In the genomic region with DNA sequence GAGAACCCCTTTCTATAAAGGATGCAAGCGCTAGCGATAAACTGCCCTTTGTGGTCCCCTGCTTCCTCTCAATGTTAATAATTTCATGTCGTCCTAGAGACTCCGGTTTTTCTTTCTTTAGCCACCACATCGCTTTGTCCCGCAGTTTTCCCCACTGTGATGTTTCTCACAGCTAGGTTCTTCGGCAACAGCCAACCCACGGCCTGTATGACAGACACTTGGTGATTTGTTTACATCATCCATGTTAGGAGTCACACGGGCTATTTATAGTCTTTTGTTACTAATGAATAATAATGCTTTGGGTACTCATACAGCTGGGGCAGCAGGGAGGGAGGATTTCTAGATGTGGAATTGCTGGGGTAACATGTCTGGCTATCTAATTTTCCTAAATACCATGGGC, we compare ENCODE assay signal across 14 mouse cellular contexts. TPM values are rescaled to one million over a fixed set of nuclear protein-coding genes. Genes with fewer than 3 reads are reported as not detected.
DNase-seq lines count a peak whose midpoint lies in the region; ATAC-seq lines count a peak whose summit lies in the region.
"Had no signal": no experiment of that assay in that cellular context is flagged by ENCODE, and none has a peak within 500 bp of the region (broad histone marks: within the 10 kb centered on the region; RNA-seq: fewer than 3 reads in every experiment).

No protein-coding gene starts in this region.

- peaks cover 75% of the 10 kb centered on the region for H3K27me3 ChIP-seq in hindbrain, embryonic 10.5 days (ENCODE audit: insufficient read depth, poor library complexity, severe bottlenecking)
- H3K27me3 ChIP-seq in hindbrain, embryonic 11.5 days (ENCODE audit: control insufficient read depth, insufficient read depth, low read length) = peaks cover 4% of the 10 kb centered on the region
- H3K27me3 ChIP-seq in forebrain, embryonic 13.5 days = peaks cover 18% of the 10 kb centered on the region
- H3K27me3 ChIP-seq in hindbrain, embryonic 13.5 days = 0 out of 2 replicates have a peak, but pooled peaks cover 8% of the 10 kb centered on the region
- no peaks in the 10 kb centered on the region for H3K27me3 ChIP-seq in midbrain, embryonic 16.5 days (ENCODE audit: control insufficient read depth, insufficient read depth, low read depth, low read length)

- H3K36me3 ChIP-seq in hindbrain, embryonic 10.5 days = no peaks in the 10 kb centered on the region
- H3K36me3 ChIP-seq in hindbrain, embryonic 11.5 days (ENCODE audit: control insufficient read depth, insufficient read depth, low read length) = no peaks in the 10 kb centered on the region
- no peaks in the 10 kb centered on the region for H3K36me3 ChIP-seq in forebrain, embryonic 13.5 days (ENCODE audit: poor library complexity, severe bottlenecking)
- no peaks in the 10 kb centered on the region for H3K36me3 ChIP-seq in hindbrain, embryonic 13.5 days
- no peaks in the 10 kb centered on the region for H3K36me3 ChIP-seq in midbrain, embryonic 16.5 days (ENCODE audit: control insufficient read depth, insufficient read depth, low read length)
- H3K36me3 ChIP-seq: heart, embryonic 10.5 days; kidney, embryonic 15.5 days had no signal

- no peak overlapping the region for H3K9ac ChIP-seq in hindbrain, embryonic 11.5 days (ENCODE audit: low read depth, low read length)
- H3K9ac ChIP-seq in forebrain, embryonic 13.5 days = no peak overlapping the region
- peak overlapping the region; percentile 67; the same call in 1 of the 2 replicates for H3K9ac ChIP-seq in hindbrain, embryonic 13.5 days
- H3K9ac ChIP-seq in midbrain, embryonic 16.5 days (ENCODE audit: low read depth, low read length) = no peak overlapping the region
- H3K9ac ChIP-seq: liver, postnatal 0 days had no signal

- H3K27ac ChIP-seq in hindbrain, embryonic 10.5 days = peak overlapping the region; percentile 85
- H3K27ac ChIP-seq in hindbrain, embryonic 11.5 days (ENCODE audit: low read depth, low read length) = no peak overlapping the region
- peak overlapping the region; percentile 94 for H3K27ac ChIP-seq in forebrain, embryonic 13.5 days
- H3K27ac ChIP-seq in hindbrain, embryonic 13.5 days = peak overlapping the region; percentile 98
- H3K27ac ChIP-seq in midbrain, embryonic 16.5 days (ENCODE audit: low read length) = peak overlapping the region; percentile 98
- H3K27ac ChIP-seq: kidney, embryonic 15.5 days; macrophage had no signal

- WGBS in hindbrain, embryonic 10.5 days = 66% methylated on average over 9 of the region's 9 CpGs
- WGBS in hindbrain, embryonic 11.5 days = 56% methylated on average over 9 of the region's 9 CpGs
- WGBS in forebrain, embryonic 13.5 days = 46% methylated on average over 9 of the region's 9 CpGs
- 40% methylated on average over 9 of the region's 9 CpGs for WGBS in hindbrain, embryonic 13.5 days
- 45% methylated on average over 9 of the region's 9 CpGs for WGBS in midbrain, embryonic 16.5 days

- H3K4me1 ChIP-seq in hindbrain, embryonic 10.5 days (replicated peaks) = peaks cover 68% of the 10 kb centered on the region
- peaks cover 3% of the 10 kb centered on the region for H3K4me1 ChIP-seq in hindbrain, embryonic 11.5 days (replicated peaks; ENCODE audit: control insufficient read depth, insufficient read depth, low read length)
- H3K4me1 ChIP-seq in forebrain, embryonic 13.5 days = peaks cover 47% of the 10 kb centered on the region
- peaks cover 48% of the 10 kb centered on the region for H3K4me1 ChIP-seq in hindbrain, embryonic 13.5 days (replicated peaks)
- peaks cover 48% of the 10 kb centered on the region for H3K4me1 ChIP-seq in midbrain, embryonic 16.5 days (ENCODE audit: control insufficient read depth, insufficient read depth, low read length)

- H3K4me2 ChIP-seq in hindbrain, embryonic 11.5 days (replicated peaks; ENCODE audit: low read depth, low read length) = no peak overlapping the region
- H3K4me2 ChIP-seq in forebrain, embryonic 13.5 days = no peak overlapping the region; the same call in 1 of the 2 replicates
- H3K4me2 ChIP-seq in hindbrain, embryonic 13.5 days = peak overlapping the region; percentile 32; the same call in 1 of the 2 replicates
- no peak overlapping the region for H3K4me2 ChIP-seq in midbrain, embryonic 16.5 days (ENCODE audit: low read length)

- no peak for DNase-seq in hindbrain, embryonic 10.5 days (ENCODE audit: low spot score)
- no peak for DNase-seq in hindbrain, embryonic 11.5 days (ENCODE audit: low spot score)
- DNase-seq in spleen, postnatal 14 days (ENCODE audit: low spot score in 2 of 2) = no peak
- no peak for DNase-seq in natural killer cell, adult 2 months (ENCODE audit: low spot score in 2 of 2)
- DNase-seq: adrenal gland, adult 2 months; gastrocnemius, postnatal 10 days; liver, postnatal 0 days had no signal

- no peak for ATAC-seq in hindbrain, embryonic 11.5 days (ENCODE audit: low FRiP score)
- ATAC-seq in forebrain, embryonic 13.5 days = no peak
- ATAC-seq in hindbrain, embryonic 13.5 days (ENCODE audit: low FRiP score) = no peak
- ATAC-seq in midbrain, embryonic 16.5 days = no peak
- no peak for ATAC-seq in activated CD4-positive, CD25-positive, alpha-beta regulatory T cell, adult 4 months
- ATAC-seq: liver, postnatal 0 days had no signal

- H3K9me3 ChIP-seq in hindbrain, embryonic 10.5 days = no peaks in the 10 kb centered on the region
- H3K9me3 ChIP-seq in hindbrain, embryonic 11.5 days (ENCODE audit: control insufficient read depth, low read length) = no peaks in the 10 kb centered on the region
- H3K9me3 ChIP-seq in forebrain, embryonic 13.5 days (replicated peaks) = no peaks in the 10 kb centered on the region
- no peaks in the 10 kb centered on the region for H3K9me3 ChIP-seq in hindbrain, embryonic 13.5 days
- H3K9me3 ChIP-seq in midbrain, embryonic 16.5 days (replicated peaks; ENCODE audit: control insufficient read depth, low read length, poor library complexity, severe bottlenecking) = no peaks in the 10 kb centered on the region
- H3K9me3 ChIP-seq: heart, embryonic 10.5 days; kidney, embryonic 15.5 days had no signal

- no peak overlapping the region for H3K4me3 ChIP-seq in hindbrain, embryonic 10.5 days
- no peak overlapping the region for H3K4me3 ChIP-seq in hindbrain, embryonic 11.5 days (ENCODE audit: low read depth, low read length)
- H3K4me3 ChIP-seq in forebrain, embryonic 13.5 days = no peak overlapping the region
- H3K4me3 ChIP-seq in hindbrain, embryonic 13.5 days = no peak overlapping the region
- no peak overlapping the region for H3K4me3 ChIP-seq in midbrain, embryonic 16.5 days (ENCODE audit: low read depth, low read length)
- H3K4me3 ChIP-seq: kidney, embryonic 15.5 days had no signal

RNA-seq across cellular contexts. Expression of a gene that starts 16.6 kb away (rescaled TPM):
- polyA plus RNA-seq in hindbrain, embryonic 10.5 days (2016; fragmentation: Nextera tagmentation; extraction: Ambion mirVana) = 2,849 and 3,914 TPM in 2 replicates
- 4,486 and 4,492 TPM in 2 replicates for polyA plus RNA-seq in hindbrain, embryonic 11.5 days (2014; fragmentation: Nextera tagmentation; extraction: Ambion mirVana)
- 6,579 and 6,954 TPM in 2 replicates for polyA plus RNA-seq in forebrain, embryonic 13.5 days (2015; fragmentation: Nextera tagmentation; extraction: Ambion mirVana)
- 6,917 and 6,921 TPM in 2 replicates for polyA plus RNA-seq in hindbrain, embryonic 13.5 days (2015; fragmentation: Nextera tagmentation; extraction: Ambion mirVana)
- polyA plus RNA-seq in midbrain, embryonic 16.5 days (2015; fragmentation: Nextera tagmentation; extraction: Ambion mirVana) = 7,758 and 8,549 TPM in 2 replicates
- polyA plus RNA-seq in activated CD4-positive, CD25-positive, alpha-beta regulatory T cell, adult 4 months (2017; shearing (Covaris generic)) = 100 to 1,000 TPM; 262 to 341 TPM

RNA-seq across cellular contexts. Expression of a gene that starts 45.0 kb away (rescaled TPM):
- 3.1 and 4.3 TPM in 2 replicates for polyA plus RNA-seq in hindbrain, embryonic 10.5 days (2016; fragmentation: Nextera tagmentation; extraction: Ambion mirVana)
- 1.7 and 2.5 TPM in 2 replicates for polyA plus RNA-seq in hindbrain, embryonic 11.5 days (2014; fragmentation: Nextera tagmentation; extraction: Ambion mirVana)
- polyA plus RNA-seq in forebrain, embryonic 13.5 days (2015; fragmentation: Nextera tagmentation; extraction: Ambion mirVana) = 5.5 and 6.0 TPM in 2 replicates
- 20.2 and 21.5 TPM in 2 replicates for polyA plus RNA-seq in hindbrain, embryonic 13.5 days (2015; fragmentation: Nextera tagmentation; extraction: Ambion mirVana)
- 27.2 and 36.2 TPM in 2 replicates for polyA plus RNA-seq in midbrain, embryonic 16.5 days (2015; fragmentation: Nextera tagmentation; extraction: Ambion mirVana)
- polyA plus RNA-seq in activated CD4-positive, CD25-positive, alpha-beta regulatory T cell, adult 4 months (2017; shearing (Covaris generic)) = 10 to 100 TPM; 23.9 to 27.1 TPM

RNA-seq across cellular contexts. Expression of a gene that starts 55.4 kb away (rescaled TPM):
- polyA plus RNA-seq in hindbrain, embryonic 10.5 days (2016; fragmentation: Nextera tagmentation; extraction: Ambion mirVana) = 7.9 and 9.5 TPM in 2 replicates
- polyA plus RNA-seq in hindbrain, embryonic 11.5 days (2014; fragmentation: Nextera tagmentation; extraction: Ambion mirVana) = 7.9 and 10.2 TPM in 2 replicates
- 6.3 and 6.5 TPM in 2 replicates for polyA plus RNA-seq in forebrain, embryonic 13.5 days (2015; fragmentation: Nextera tagmentation; extraction: Ambion mirVana)
- polyA plus RNA-seq in hindbrain, embryonic 13.5 days (2015; fragmentation: Nextera tagmentation; extraction: Ambion mirVana) = 7.8 TPM in 2 replicates
- 7.5 and 8.8 TPM in 2 replicates for polyA plus RNA-seq in midbrain, embryonic 16.5 days (2015; fragmentation: Nextera tagmentation; extraction: Ambion mirVana)
- under 1 TPM; 0.70 to 0.90 TPM for polyA plus RNA-seq in activated CD4-positive, CD25-positive, alpha-beta regulatory T cell, adult 4 months (2017; shearing (Covaris generic))

RNA-seq across cellular contexts. Expression of a gene that starts 59.3 kb away (rescaled TPM):
- 19.3 and 25.9 TPM in 2 replicates for polyA plus RNA-seq in hindbrain, embryonic 10.5 days (2016; fragmentation: Nextera tagmentation; extraction: Ambion mirVana)
- polyA plus RNA-seq in hindbrain, embryonic 11.5 days (2014; fragmentation: Nextera tagmentation; extraction: Ambion mirVana) = 4.4 and 6.1 TPM in 2 replicates
- 10.6 and 11.9 TPM in 2 replicates for polyA plus RNA-seq in forebrain, embryonic 13.5 days (2015; fragmentation: Nextera tagmentation; extraction: Ambion mirVana)
- 2.6 and 2.8 TPM in 2 replicates for polyA plus RNA-seq in hindbrain, embryonic 13.5 days (2015; fragmentation: Nextera tagmentation; extraction: Ambion mirVana)
- polyA plus RNA-seq in midbrain, embryonic 16.5 days (2015; fragmentation: Nextera tagmentation; extraction: Ambion mirVana) = 1.3 and 1.7 TPM in 2 replicates
- 1 to 10 TPM in 1 of 2 experiments, under 1 TPM in 1; 0.70 to 3.2 TPM for polyA plus RNA-seq in activated CD4-positive, CD25-positive, alpha-beta regulatory T cell, adult 4 months (2017; shearing (Covaris generic))
